In the genomic region with DNA sequence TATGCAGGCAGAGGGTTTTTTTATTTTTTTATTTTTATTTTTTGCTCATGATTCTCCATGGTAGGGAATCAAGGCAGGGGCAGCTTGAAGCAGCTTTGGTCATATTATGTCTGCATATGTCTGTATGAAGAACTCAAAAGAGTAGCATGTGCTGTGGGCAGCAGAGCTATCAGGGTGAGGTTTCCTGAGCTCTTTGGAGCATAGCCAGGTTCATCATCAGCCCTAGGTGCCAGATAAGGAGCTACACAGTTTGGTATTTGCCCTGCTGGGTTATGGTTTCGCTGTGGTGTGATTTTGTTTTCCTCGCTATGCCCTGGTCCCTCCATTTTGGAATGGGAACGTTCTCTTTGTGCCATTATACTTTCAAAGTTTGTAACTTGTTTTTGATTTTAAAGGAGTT, we compare ENCODE assay signal across 18 mouse cellular contexts.
"Had no signal": no experiment of that assay in that cellular context is flagged by ENCODE, and none has a peak within 500 bp of the region (broad histone marks: within the 10 kb centered on the region; RNA-seq: fewer than 3 reads in every experiment).

No protein-coding gene starts in this region.

- ATAC-seq: liver, postnatal 0 days; midbrain, embryonic 13.5 days had no signal

- H3K9me3 ChIP-seq: limb, embryonic 12.5 days; liver, embryonic 13.5 days; lung, embryonic 15.5 days; neural tube, embryonic 15.5 days had no signal

- H3K4me2 ChIP-seq: limb, embryonic 12.5 days; liver, embryonic 13.5 days; lung, embryonic 15.5 days; midbrain, embryonic 13.5 days; neural tube, embryonic 15.5 days had no signal

- H3K9ac ChIP-seq: limb, embryonic 12.5 days; liver, embryonic 13.5 days; liver, postnatal 0 days; lung, embryonic 15.5 days; midbrain, embryonic 13.5 days; neural tube, embryonic 15.5 days had no signal

- H3K4me1 ChIP-seq: midbrain, embryonic 13.5 days; neural tube, embryonic 15.5 days had no signal

- H3K27ac ChIP-seq: kidney, postnatal 0 days; layer of hippocampus, adult 2 months; limb, embryonic 12.5 days; liver, embryonic 13.5 days; lung, embryonic 15.5 days; macrophage; midbrain, embryonic 13.5 days; neural tube, embryonic 15.5 days; stomach, postnatal 0 days had no signal

- H3K4me3 ChIP-seq: layer of hippocampus, adult 2 months; limb, embryonic 12.5 days; liver, embryonic 13.5 days; lung, embryonic 15.5 days; midbrain, embryonic 13.5 days; myocyte; neural tube, embryonic 15.5 days had no signal

- DNase-seq: kidney, adult 9 months; kidney, postnatal 36 days; liver; liver, embryonic 13.5 days; liver, postnatal 0 days; lung, postnatal 14 days; right cerebral cortex, adult 18-20 months; right cerebral cortex, postnatal 25 days; thymus, postnatal 14 days had no signal

- H3K27me3 ChIP-seq: limb, embryonic 12.5 days; liver, embryonic 13.5 days; lung, embryonic 15.5 days; midbrain, embryonic 13.5 days; neural tube, embryonic 15.5 days had no signal

- H3K36me3 ChIP-seq: limb, embryonic 12.5 days; liver, embryonic 13.5 days; lung, embryonic 15.5 days; midbrain, embryonic 13.5 days; neural tube, embryonic 15.5 days had no signal
